Mouse (Mus musculus) lung, postnatal 36 days (tissue): ENCODE measurements around the gene Ttpal.
A peak's percentile ranks its signal among the peaks of the same experiment; 100 is the strongest.

Source experiments
- DNase-seq: peaks from one replicate; pipeline ENCODE4 v3.0.0; 2022; ENCODE audit warnings: mixed read lengths

Gene Ttpal

DNA sequence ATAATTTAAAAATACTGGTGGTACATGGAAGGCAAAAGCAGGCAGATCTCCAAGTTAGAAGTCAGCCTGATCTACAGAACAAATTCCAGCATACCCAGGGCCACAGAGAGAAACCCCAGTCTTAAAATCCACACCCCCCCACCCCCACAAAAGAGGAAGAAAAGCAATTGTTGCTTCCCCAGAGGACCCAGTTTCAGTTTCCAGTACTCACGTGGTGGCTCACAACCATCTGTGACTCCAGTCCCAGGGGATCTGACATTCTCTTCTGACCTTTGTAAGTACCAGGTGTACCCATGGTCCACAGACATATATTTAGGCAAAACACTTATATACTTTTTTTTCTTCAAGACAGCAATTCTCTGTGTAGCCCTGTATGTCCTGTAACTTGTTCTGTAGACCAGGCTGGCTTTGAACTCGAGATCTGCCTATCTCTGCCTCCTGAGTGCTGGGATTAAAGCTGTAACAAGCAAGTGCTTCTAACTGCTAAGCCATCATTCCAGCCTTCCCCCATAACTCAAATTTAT lies 60.6 kb downstream of the Ttpal start:
- DNase-seq = peak; percentile 60

DNA sequence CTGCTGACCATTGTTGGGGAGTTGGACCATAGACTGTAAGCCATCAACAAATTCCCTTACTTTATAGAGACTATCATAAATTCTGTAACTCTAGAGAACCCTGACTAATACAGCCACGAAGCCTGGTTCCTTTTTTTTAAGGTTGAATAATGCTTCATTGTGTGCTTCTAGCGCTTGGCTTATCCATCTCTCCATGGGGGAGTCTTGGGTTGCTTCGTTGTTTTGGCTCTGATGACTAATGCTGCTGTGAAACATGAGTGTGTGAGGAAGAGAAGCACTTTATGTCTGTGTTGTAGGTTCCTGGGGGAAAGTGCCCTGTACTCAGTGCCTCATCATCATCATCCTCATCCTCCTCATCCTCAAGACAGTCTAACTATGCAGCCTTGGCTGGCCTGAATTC lies 61.8 kb downstream of the Ttpal start:
- DNase-seq = no peak

DNA sequence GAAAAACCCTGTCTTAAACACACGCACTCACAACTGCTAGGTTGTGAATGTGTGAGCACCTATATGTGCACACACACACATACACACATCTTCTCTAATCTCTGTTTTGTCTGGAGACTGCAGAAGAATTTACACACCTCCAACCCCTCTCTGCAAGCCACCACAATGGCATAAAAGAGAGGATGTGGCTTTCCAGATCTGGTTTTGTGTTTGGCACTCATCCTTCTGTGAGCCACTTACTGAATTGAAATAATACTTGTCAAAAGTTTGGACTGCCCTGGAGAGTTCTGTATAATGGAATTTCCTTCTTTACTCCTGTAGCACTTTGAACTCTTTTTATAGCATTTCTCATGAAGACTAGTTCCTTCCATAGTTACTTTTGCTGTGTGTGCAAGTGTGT lies 64.9 kb downstream of the Ttpal start:
- DNase-seq = no peak
